Mouse (Mus musculus): Measurements from ENCODE around the gene Cbx2. TPM values are rescaled to one million over a fixed set of nuclear protein-coding genes. Genes with fewer than 3 reads are reported as not detected.

Gene Cbx2
- 4.2 TPM in 2 replicates for polyA plus RNA-seq (2015; fragmentation: Nextera tagmentation; extraction: Ambion mirVana)

DNA sequence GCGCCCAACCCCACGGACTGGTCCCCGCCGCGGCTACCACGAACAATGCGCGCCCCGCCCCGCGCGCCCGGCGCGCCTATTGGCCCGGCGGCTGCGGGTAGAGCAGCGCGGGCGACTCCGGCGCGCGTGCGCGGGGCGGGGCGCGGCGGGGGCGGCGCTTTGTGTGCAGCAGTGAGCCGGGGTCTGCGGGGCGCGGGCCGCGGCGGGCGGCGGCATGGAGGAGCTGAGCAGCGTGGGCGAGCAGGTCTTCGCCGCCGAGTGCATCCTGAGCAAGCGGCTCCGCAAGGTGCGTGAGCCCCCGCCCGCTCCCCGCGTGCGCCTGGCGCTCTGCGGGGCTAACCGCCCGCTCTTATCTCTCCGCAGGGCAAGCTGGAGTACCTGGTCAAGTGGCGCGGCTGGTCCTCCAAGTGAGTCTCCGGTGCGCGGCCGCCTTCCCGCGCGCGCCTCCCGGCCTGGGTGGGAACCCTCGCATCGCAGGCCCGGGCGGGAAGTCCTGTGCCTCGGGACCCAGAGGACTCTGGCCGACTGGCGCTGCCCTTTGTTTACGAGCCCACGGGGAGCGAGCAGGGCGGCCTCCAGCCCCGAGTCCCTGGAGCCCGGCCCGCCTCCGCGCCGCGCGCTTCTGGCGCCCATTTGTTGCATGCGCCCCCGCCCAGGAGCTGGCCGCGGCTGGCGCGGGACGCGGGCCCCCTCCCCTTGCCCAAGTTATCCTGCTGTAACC, at the start of gene Cbx2:
Cbx2 (plus strand) TSS at position 68 of the 721 bp plus-strand sequence.

GRCm38 (mm10) chr11:118987999-118988398, 34.8 kb upstream of the Cbx2 start, which contains the start of gene Enpp7:
TSS of gene Enpp7 (plus strand) at chr11:118988188.

DNA sequence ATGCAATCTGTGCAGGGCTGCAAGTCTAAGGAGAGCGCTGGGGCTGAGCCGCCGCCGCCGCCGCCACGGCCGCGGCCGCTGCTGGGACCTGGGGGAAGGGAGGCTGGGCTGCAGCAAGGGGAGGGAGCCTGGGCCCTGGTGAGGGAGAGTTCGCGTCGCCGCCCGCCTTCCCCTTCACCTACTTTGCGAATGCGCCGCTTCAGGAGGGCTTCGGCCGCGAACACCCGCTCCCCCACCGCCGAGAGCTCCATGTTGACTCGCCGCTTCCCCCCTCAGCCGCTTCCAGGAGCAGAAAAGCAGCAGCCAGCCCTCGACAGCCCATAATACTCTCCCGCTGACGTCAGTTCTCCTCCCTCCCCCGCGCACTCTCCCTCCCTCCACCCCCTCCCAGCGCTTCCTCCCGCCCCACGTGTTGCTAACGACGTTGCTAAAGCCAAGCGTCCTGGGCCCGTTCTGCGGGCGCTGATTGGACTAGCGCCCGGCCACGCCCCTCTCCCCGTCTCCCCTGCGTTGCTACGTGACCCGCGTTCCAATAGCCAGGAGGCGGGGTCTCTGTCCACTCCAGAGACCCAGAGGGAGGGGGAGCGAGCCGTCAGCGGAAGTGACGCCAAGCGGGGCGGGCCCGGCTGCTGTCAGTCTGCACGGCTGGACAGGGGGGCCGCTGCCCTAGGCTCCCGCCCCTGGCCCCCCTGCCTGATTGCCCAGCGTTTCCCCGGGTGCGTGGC, 18.0 kb downstream of the Cbx2 start, which contains the start of gene Cbx8:
Cbx8 (minus strand) TSS at position 370 of the 725 bp plus-strand sequence.

Other genes starting within 250 kb of the Cbx2 start
- 113 and 114 TPM in 2 replicates for gene Rbfox3, start 111.4 kb upstream of the Cbx2 start, polyA plus RNA-seq (2015; fragmentation: Nextera tagmentation; extraction: Ambion mirVana)
- gene Enpp7, start 34.8 kb upstream of the Cbx2 start, polyA plus RNA-seq (2015; fragmentation: Nextera tagmentation; extraction: Ambion mirVana) = not detected in 2 replicates
- gene Cbx8, start 18.0 kb downstream of the Cbx2 start, polyA plus RNA-seq (2015; fragmentation: Nextera tagmentation; extraction: Ambion mirVana) = 6.8 and 7.6 TPM in 2 replicates
- 21.9 TPM in 2 replicates for gene Cbx4, start 63.3 kb downstream of the Cbx2 start, polyA plus RNA-seq (2015; fragmentation: Nextera tagmentation; extraction: Ambion mirVana)
- 32.0 and 38.5 TPM in 2 replicates for gene Tbc1d16, start 205.5 kb downstream of the Cbx2 start, polyA plus RNA-seq (2015; fragmentation: Nextera tagmentation; extraction: Ambion mirVana)
- gene Ccdc40, start 205.6 kb downstream of the Cbx2 start, polyA plus RNA-seq (2015; fragmentation: Nextera tagmentation; extraction: Ambion mirVana) = 7.6 and 8.6 TPM in 2 replicates
- gene Gaa, start 244.9 kb downstream of the Cbx2 start, polyA plus RNA-seq (2015; fragmentation: Nextera tagmentation; extraction: Ambion mirVana) = 128 and 138 TPM in 2 replicates

All from neural tube, postnatal 0 days (tissue).